Mouse (Mus musculus): ENCODE measurements at regions not wholly inside any gene's neighbourhood (a gene's known extent, or its start where the extent isn't known, plus 50 kb on each side); places are given as distances from the start of the nearest gene placed in this dataset.

- no peak overlapping the region for H3K4me3 ChIP-seq (ENCODE audit: low read depth, low read length)
- no peaks in the 10 kb centered on the region for H3K36me3 ChIP-seq (ENCODE audit: control insufficient read depth, insufficient read depth, low read length)
- H3K27ac ChIP-seq (ENCODE audit: insufficient read depth, low read depth, low read length): no peak overlapping the region
- H3K4me1 ChIP-seq (ENCODE audit: control insufficient read depth, insufficient read depth, insufficient read length, low read length): peaks cover 8% of the 10 kb centered on the region; the same call in 1 of the 2 replicates
- no peaks in the 10 kb centered on the region for H3K27me3 ChIP-seq (ENCODE audit: control insufficient read depth, insufficient read depth, low read length)
- WGBS: 73% methylated on average over 4 of the region's 4 CpGs
- TF ChIP-seq CTCF (IDR thresholded peaks at IDR 0.05; ENCODE audit: extremely low read depth, insufficient read length, insufficient replicate concordance, low read depth, low read length): no peak
- TF ChIP-seq POLR2A (IDR thresholded peaks at IDR 0.05; ENCODE audit: low read depth, low read length): no peak
Observed at GRCm38 (mm10) chr13:111941946-111942345, 133.2 kb upstream of the Map3k1 start.

GRCm38 (mm10) chr13:111943392-111944088 lies 134.7 kb upstream of the Map3k1 start:
- no peaks in the 10 kb centered on the region for H3K36me3 ChIP-seq (ENCODE audit: control insufficient read depth, insufficient read depth, low read length)
- peaks cover 6% of the 10 kb centered on the region; the same call in 1 of the 2 replicates for H3K4me1 ChIP-seq (ENCODE audit: control insufficient read depth, insufficient read depth, insufficient read length, low read length)
- H3K27ac ChIP-seq (ENCODE audit: insufficient read depth, low read depth, low read length): no peak overlapping the region
- H3K4me3 ChIP-seq (ENCODE audit: low read depth, low read length): no peak overlapping the region
- TF ChIP-seq POLR2A (IDR thresholded peaks at IDR 0.05; ENCODE audit: low read depth, low read length): no peak
- no peak for TF ChIP-seq CTCF (IDR thresholded peaks at IDR 0.05; ENCODE audit: extremely low read depth, insufficient read length, insufficient replicate concordance, low read depth, low read length)
- H3K27me3 ChIP-seq (ENCODE audit: control insufficient read depth, insufficient read depth, low read length): no peaks in the 10 kb centered on the region
- WGBS: 84% methylated on average over 15 of the region's 15 CpGs

GRCm38 (mm10) chr13:111944089-111944406 lies 135.3 kb upstream of the Map3k1 start:
- WGBS: 52% methylated on average over 5 of the region's 5 CpGs
- Histone ChIP-seq H3K36me3 (ENCODE audit: control insufficient read depth, insufficient read depth, low read length) (no peaks in the 10 kb centered on the region), H3K4me3 (ENCODE audit: low read depth, low read length) (no peak overlapping the region), H3K4me1 (ENCODE audit: control insufficient read depth, insufficient read depth, insufficient read length, low read length) (peaks cover 8% of the 10 kb centered on the region; the same call in 1 of the 2 replicates), H3K27me3 (ENCODE audit: control insufficient read depth, insufficient read depth, low read length) (no peaks in the 10 kb centered on the region), H3K27ac (ENCODE audit: insufficient read depth, low read depth, low read length) (no peak overlapping the region)
- TF ChIP-seq POLR2A (IDR thresholded peaks at IDR 0.05; ENCODE audit: low read depth, low read length) (no peak), CTCF (IDR thresholded peaks at IDR 0.05; ENCODE audit: extremely low read depth, insufficient read length, insufficient replicate concordance, low read depth, low read length) (no peak)

GRCm38 (mm10) chr13:111946271-111946670 lies 137.5 kb upstream of the Map3k1 start:
- no peaks in the 10 kb centered on the region for H3K27me3 ChIP-seq (ENCODE audit: control insufficient read depth, insufficient read depth, low read length)
- peaks cover 6% of the 10 kb centered on the region; the same call in 1 of the 2 replicates for H3K4me1 ChIP-seq (ENCODE audit: control insufficient read depth, insufficient read depth, insufficient read length, low read length)
- WGBS: 87% methylated on average over 4 of the region's 4 CpGs
- no peak overlapping the region for H3K4me3 ChIP-seq (ENCODE audit: low read depth, low read length)
- H3K36me3 ChIP-seq (ENCODE audit: control insufficient read depth, insufficient read depth, low read length): no peaks in the 10 kb centered on the region
- no peak for TF ChIP-seq CTCF (IDR thresholded peaks at IDR 0.05; ENCODE audit: extremely low read depth, insufficient read length, insufficient replicate concordance, low read depth, low read length)
- TF ChIP-seq POLR2A (IDR thresholded peaks at IDR 0.05; ENCODE audit: low read depth, low read length): no peak
- H3K27ac ChIP-seq (ENCODE audit: insufficient read depth, low read depth, low read length): no peak overlapping the region

DNA sequence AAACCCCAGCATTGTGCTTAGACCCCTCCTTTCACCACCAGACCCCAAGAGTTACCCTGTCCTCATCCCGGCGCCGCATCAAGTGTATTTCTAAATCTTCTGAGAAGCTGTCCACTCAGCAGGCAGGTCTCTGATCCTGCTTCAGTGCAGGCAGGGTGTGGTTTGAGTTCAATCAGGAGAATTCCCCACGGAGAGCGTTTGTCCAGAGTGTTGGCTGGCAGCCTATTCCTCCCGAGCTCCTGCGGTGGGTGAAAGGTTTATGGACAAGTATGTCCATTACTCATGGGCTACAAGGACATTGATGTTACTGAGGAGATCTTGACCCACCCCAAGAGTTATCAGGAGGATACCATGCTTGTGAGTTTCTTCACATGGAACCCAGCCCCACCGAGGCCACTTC lies 138.0 kb upstream of the Map3k1 start:
- WGBS: 58% methylated on average over 8 of the region's 8 CpGs
- H3K4me1 ChIP-seq (ENCODE audit: control insufficient read depth, insufficient read depth, insufficient read length, low read length): peaks cover 2% of the 10 kb centered on the region; the same call in 1 of the 2 replicates
- no peak overlapping the region for H3K4me3 ChIP-seq (ENCODE audit: low read depth, low read length)
- TF ChIP-seq CTCF (IDR thresholded peaks at IDR 0.05; ENCODE audit: extremely low read depth, insufficient read length, insufficient replicate concordance, low read depth, low read length): no peak
- no peak for TF ChIP-seq POLR2A (IDR thresholded peaks at IDR 0.05; ENCODE audit: low read depth, low read length)
- H3K27me3 ChIP-seq (ENCODE audit: control insufficient read depth, insufficient read depth, low read length): no peaks in the 10 kb centered on the region
- no peak overlapping the region for H3K27ac ChIP-seq (ENCODE audit: insufficient read depth, low read depth, low read length)
- H3K36me3 ChIP-seq (ENCODE audit: control insufficient read depth, insufficient read depth, low read length): no peaks in the 10 kb centered on the region

DNA sequence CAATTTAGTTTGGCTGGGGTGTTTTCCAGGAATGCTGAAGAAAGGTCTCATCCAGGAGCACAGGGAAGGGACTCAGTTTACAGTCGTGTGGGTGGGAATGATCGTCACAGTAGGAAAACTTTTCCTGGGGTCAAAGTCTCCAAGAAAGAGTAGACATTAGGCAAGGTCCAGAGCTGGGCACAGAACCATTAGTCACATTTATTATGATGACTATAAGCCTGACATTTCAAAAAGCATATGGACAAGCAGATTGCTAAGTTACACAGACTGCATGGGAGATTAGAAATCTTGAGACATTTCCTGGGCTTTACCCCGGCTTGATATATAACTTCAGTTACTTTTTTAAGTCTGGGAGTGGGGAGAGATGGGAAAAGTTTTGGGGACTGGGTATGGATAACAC lies 139.6 kb upstream of the Map3k1 start:
- no peak for TF ChIP-seq CTCF (IDR thresholded peaks at IDR 0.05; ENCODE audit: extremely low read depth, insufficient read length, insufficient replicate concordance, low read depth, low read length)
- TF ChIP-seq POLR2A (IDR thresholded peaks at IDR 0.05; ENCODE audit: low read depth, low read length): no peak
- H3K27ac ChIP-seq (ENCODE audit: insufficient read depth, low read depth, low read length): no peak overlapping the region
- no peaks in the 10 kb centered on the region for H3K36me3 ChIP-seq (ENCODE audit: control insufficient read depth, insufficient read depth, low read length)
- no peak overlapping the region for H3K4me3 ChIP-seq (ENCODE audit: low read depth, low read length)
- 28% methylated on average over 3 of the region's 3 CpGs for WGBS
- H3K4me1 ChIP-seq (ENCODE audit: control insufficient read depth, insufficient read depth, insufficient read length, low read length): peaks cover 2% of the 10 kb centered on the region; the same call in 1 of the 2 replicates
- no peaks in the 10 kb centered on the region for H3K27me3 ChIP-seq (ENCODE audit: control insufficient read depth, insufficient read depth, low read length)

DNA sequence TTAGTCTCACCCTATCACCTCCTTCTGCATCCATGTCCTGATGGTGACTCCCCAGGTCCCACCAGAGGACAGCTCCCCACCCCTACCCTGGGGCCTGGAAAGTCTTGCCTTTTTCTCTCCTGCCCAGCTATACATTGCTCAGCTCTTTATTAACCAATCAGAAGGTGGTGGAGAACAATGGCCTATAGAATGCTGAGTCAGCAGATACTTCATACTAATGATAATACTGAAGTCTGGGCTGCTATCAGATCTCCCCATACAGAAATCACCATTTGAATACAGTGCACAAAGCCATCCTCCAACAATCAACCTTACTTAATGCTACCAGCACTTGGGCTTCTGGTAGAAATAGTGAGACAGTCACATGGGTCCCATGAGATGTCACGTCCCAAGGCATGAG lies 141.2 kb upstream of the Map3k1 start:
- Histone ChIP-seq H3K27me3 (ENCODE audit: control insufficient read depth, insufficient read depth, low read length) (no peaks in the 10 kb centered on the region), H3K27ac (ENCODE audit: insufficient read depth, low read depth, low read length) (no peak overlapping the region), H3K36me3 (ENCODE audit: control insufficient read depth, insufficient read depth, low read length) (no peaks in the 10 kb centered on the region), H3K4me3 (ENCODE audit: low read depth, low read length) (no peak overlapping the region), H3K4me1 (ENCODE audit: control insufficient read depth, insufficient read depth, insufficient read length, low read length) (peaks cover 2% of the 10 kb centered on the region; the same call in 1 of the 2 replicates)
- 95% methylated on average over 1 of the region's 1 CpGs for WGBS
- TF ChIP-seq POLR2A (IDR thresholded peaks at IDR 0.05; ENCODE audit: low read depth, low read length): no peak
- TF ChIP-seq CTCF (IDR thresholded peaks at IDR 0.05; ENCODE audit: extremely low read depth, insufficient read length, insufficient replicate concordance, low read depth, low read length): no peak

Data from small intestine, adult 2 months (tissue).